Mouse (Mus musculus): Measurements from ENCODE around the gene Gm572.

Gene Gm572

GRCm38 (mm10) chr4:148664021-148664420, 20.9 kb downstream of the Gm572 start:
- no peak for DNase-seq (ENCODE audit: low read depth, low spot score)

GRCm38 (mm10) chr4:148667006-148667755, 24.1 kb downstream of the Gm572 start:
- no peak for DNase-seq (ENCODE audit: low read depth, low spot score)

- no peak for DNase-seq (ENCODE audit: low read depth, low spot score)
Observed at GRCm38 (mm10) chr4:148671230-148671947, 28.3 kb downstream of the Gm572 start.

- no peak for DNase-seq (ENCODE audit: low read depth, low spot score)
Observed at GRCm38 (mm10) chr4:148675043-148675442, 31.9 kb downstream of the Gm572 start.

- DNase-seq (ENCODE audit: low read depth, low spot score): no peak
Observed at GRCm38 (mm10) chr4:148676188-148676960, 33.3 kb downstream of the Gm572 start.

- DNase-seq (ENCODE audit: low read depth, low spot score): no peak
Observed at GRCm38 (mm10) chr4:148676961-148677637, 34.0 kb downstream of the Gm572 start.

GRCm38 (mm10) chr4:148678105-148678504, 35.0 kb downstream of the Gm572 start:
- DNase-seq (ENCODE audit: low read depth, low spot score): no peak

GRCm38 (mm10) chr4:148680505-148681067, 37.5 kb downstream of the Gm572 start:
- DNase-seq (ENCODE audit: low read depth, low spot score): no peak

GRCm38 (mm10) chr4:148681429-148681828, 38.3 kb downstream of the Gm572 start:
- DNase-seq (ENCODE audit: low read depth, low spot score): peak; percentile 26

- no peak for DNase-seq (ENCODE audit: low read depth, low spot score)
Observed at GRCm38 (mm10) chr4:148682961-148683360, 39.8 kb downstream of the Gm572 start.

- DNase-seq (ENCODE audit: low read depth, low spot score): no peak
Observed at GRCm38 (mm10) chr4:148683539-148683938, 40.4 kb downstream of the Gm572 start.

GRCm38 (mm10) chr4:148686491-148686941, 43.4 kb downstream of the Gm572 start:
- no peak for DNase-seq (ENCODE audit: low read depth, low spot score)

- no peak for DNase-seq (ENCODE audit: low read depth, low spot score)
Observed at GRCm38 (mm10) chr4:148688091-148688490, 45.0 kb downstream of the Gm572 start.

GRCm38 (mm10) chr4:148691185-148691584, 48.1 kb downstream of the Gm572 start:
- DNase-seq (ENCODE audit: low read depth, low spot score): no peak

- DNase-seq (ENCODE audit: low read depth, low spot score): no peak
Observed at GRCm38 (mm10) chr4:148693417-148693959, 50.4 kb downstream of the Gm572 start.

- DNase-seq (ENCODE audit: low read depth, low spot score): peak; percentile 22
Observed at GRCm38 (mm10) chr4:148704756-148705155, 61.6 kb downstream of the Gm572 start.

GRCm38 (mm10) chr4:148708836-148709235, 65.7 kb downstream of the Gm572 start:
- DNase-seq (ENCODE audit: low read depth, low spot score): no peak

- no peak for DNase-seq (ENCODE audit: low read depth, low spot score)
Observed at GRCm38 (mm10) chr4:148710446-148710845, 67.3 kb downstream of the Gm572 start.

GRCm38 (mm10) chr4:148711323-148711722, 68.2 kb downstream of the Gm572 start:
- no peak for DNase-seq (ENCODE audit: low read depth, low spot score)

GRCm38 (mm10) chr4:148712632-148713031, 69.5 kb downstream of the Gm572 start:
- DNase-seq (ENCODE audit: low read depth, low spot score): peak; percentile 6

- no peak for DNase-seq (ENCODE audit: low read depth, low spot score)
Observed at GRCm38 (mm10) chr4:148714064-148714463, 70.9 kb downstream of the Gm572 start.
